Mouse (Mus musculus) ovary, adult 10 weeks (tissue): ENCODE results near the gene Lbhd2. TPM values are rescaled to one million over a fixed set of nuclear protein-coding genes. Genes with fewer than 3 reads are reported as not detected.

Source experiments
- polyA plus RNA-seq: library from polyadenylated mRNA; stranded (reverse); fragments of 350-450 nt; fragmentation: Illumina TruSeq; extraction: RNeasy Lipid Tissue Mini Kit (QIAGEN cat#74804); gene quantifications from one replicate; pipeline ENCODE4 v1.2.3, GENCODE M21; 2014

Lbhd2 gene
- polyA plus RNA-seq = not detected

DNA sequence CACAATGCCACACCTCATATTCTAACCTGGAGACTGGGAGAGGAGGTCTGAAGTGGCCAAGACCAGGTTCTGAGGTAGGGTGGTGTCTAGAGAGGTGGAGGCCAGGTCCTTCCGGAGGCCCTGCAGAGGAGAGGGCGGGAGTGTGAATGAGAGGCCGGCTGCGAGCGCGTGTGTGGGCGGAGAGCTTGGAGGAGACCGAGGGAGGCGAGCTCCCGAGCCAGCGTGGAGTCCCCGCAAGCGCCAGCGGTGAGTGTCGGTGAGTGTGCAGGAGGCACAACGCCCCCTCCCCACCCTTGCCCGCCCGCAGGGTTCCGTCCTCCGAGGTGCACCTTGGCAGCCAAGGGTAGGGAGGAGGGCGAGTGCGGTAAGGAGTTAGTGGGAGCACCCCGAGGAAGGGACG lies at the start of gene Lbhd2:
Lbhd2 (plus strand) TSS at position 188 of the 400 bp plus-strand sequence.

GRCm38 (mm10) chr12:111377376-111377973 lies 29.1 kb upstream of the Lbhd2 start, which contains the start of gene Cdc42bpb:
Gene Cdc42bpb (minus strand): TSS chr12:111377718.

GRCm38 (mm10) chr12:111416921-111417779 lies 10.5 kb downstream of the Lbhd2 start, which contains the start of gene Exoc3l4:
Gene Exoc3l4 (plus strand): TSS chr12:111417017.

GRCm38 (mm10) chr12:111442309-111443010 lies 35.9 kb downstream of the Lbhd2 start, which contains the start of gene Tnfaip2:
Gene Tnfaip2 (plus strand): TSS chr12:111442469.

Other genes starting within 250 kb of the Lbhd2 start
- gene Traf3, start 240.4 kb upstream of the Lbhd2 start, polyA plus RNA-seq = 9.8 TPM
- not detected for gene 4930595D18Rik, start 222.3 kb upstream of the Lbhd2 start, polyA plus RNA-seq
- not detected for gene Amn, start 135.7 kb upstream of the Lbhd2 start, polyA plus RNA-seq
- 6.0 TPM for gene Cdc42bpb, start 29.1 kb upstream of the Lbhd2 start, polyA plus RNA-seq
- gene Exoc3l4, start 10.2 kb downstream of the Lbhd2 start, polyA plus RNA-seq = 0.17 TPM
- gene Tnfaip2, start 35.7 kb downstream of the Lbhd2 start, polyA plus RNA-seq = 1.5 TPM
- 4.5 TPM for gene Gm266, start 79.0 kb downstream of the Lbhd2 start, polyA plus RNA-seq
- 762 TPM for gene Eif5, start 131.2 kb downstream of the Lbhd2 start, polyA plus RNA-seq
- 248 TPM for gene Mark3, start 167.7 kb downstream of the Lbhd2 start, polyA plus RNA-seq